In the genomic region with DNA sequence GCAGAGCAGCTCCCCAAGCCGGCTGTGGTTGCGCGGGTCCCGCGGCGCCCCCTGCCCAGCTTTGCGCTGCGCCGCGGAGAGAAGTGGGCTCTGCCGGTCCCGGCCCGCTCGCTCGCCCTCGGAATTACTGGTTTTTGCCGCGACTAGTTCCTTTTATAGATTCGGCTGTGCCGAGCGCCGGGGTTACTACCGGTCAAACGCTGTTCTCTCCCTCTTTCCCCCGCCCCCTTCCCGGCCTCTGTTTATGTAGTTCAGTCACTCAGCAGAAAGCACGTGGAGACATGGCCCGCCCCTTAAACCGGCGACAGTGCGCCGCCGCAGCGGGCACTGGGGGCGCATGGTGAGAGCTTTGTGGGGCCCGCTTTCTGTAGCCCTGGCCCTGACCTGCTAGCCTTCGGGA, we compare ENCODE assay signal across 8 mouse cellular contexts. TPM values are rescaled to one million over a fixed set of nuclear protein-coding genes. Genes with fewer than 3 reads are reported as not detected.
DNase-seq lines count a peak whose midpoint lies in the region; ATAC-seq and TF ChIP-seq lines count a peak whose summit lies in the region.

A gene (minus strand): TSS at position 129 of the 400 bp plus-strand sequence.

- peak; percentile 93 to 96 for DNase-seq in B cell, adult 2 months
- DNase-seq in midbrain, postnatal 0 days (ENCODE audit: low spot score): peak; percentile 95
- peak; percentile 44 to 92 for DNase-seq in spleen, postnatal 10 days (ENCODE audit: low spot score in 2 of 2)

- H3K27ac ChIP-seq in bone marrow, adult 2 months (ENCODE audit: control insufficient read depth, insufficient read depth, low read depth, low read length, poor library complexity): peak within 1 kb of the TSS; percentile 41; the same call in 1 of the 2 replicates
- peak within 1 kb of the TSS; percentile 81 for H3K27ac ChIP-seq in embryonic facial prominence, embryonic 15.5 days (replicated peaks)
- H3K27ac ChIP-seq in heart, embryonic 11.5 days (ENCODE audit: low read depth, low read length): no peak within 1 kb of the TSS
- H3K27ac ChIP-seq in kidney, embryonic 15.5 days: peak within 1 kb of the TSS; percentile 7; the same call in 1 of the 2 replicates
- H3K27ac ChIP-seq in limb, embryonic 15.5 days: peak within 1 kb of the TSS; percentile 87
- peak within 1 kb of the TSS; percentile 73 for H3K27ac ChIP-seq in midbrain, postnatal 0 days (ENCODE audit: low read depth, low read length)

- TF ChIP-seq POLR2A in bone marrow, adult 2 months (IDR thresholded peaks at IDR 0.05; ENCODE audit: borderline replicate concordance, control insufficient read depth, low read depth, low read length): 0 out of 2 replicates have a peak, but pooled peaks have one; percentile 13

- no peaks in the 10 kb centered on the region for H3K36me3 ChIP-seq in embryonic facial prominence, embryonic 15.5 days
- no peaks in the 10 kb centered on the region for H3K36me3 ChIP-seq in heart, embryonic 11.5 days (ENCODE audit: control insufficient read depth, insufficient read depth, low read length)
- H3K36me3 ChIP-seq in kidney, embryonic 15.5 days: no peaks in the 10 kb centered on the region
- no peaks in the 10 kb centered on the region for H3K36me3 ChIP-seq in limb, embryonic 15.5 days
- H3K36me3 ChIP-seq in midbrain, postnatal 0 days (ENCODE audit: insufficient read depth, low read length): no peaks in the 10 kb centered on the region

- H3K4me2 ChIP-seq in embryonic facial prominence, embryonic 15.5 days (replicated peaks): peak within 1 kb of the TSS; percentile 87
- peak within 1 kb of the TSS; percentile 90 for H3K4me2 ChIP-seq in heart, embryonic 11.5 days
- H3K4me2 ChIP-seq in kidney, embryonic 15.5 days: peak within 1 kb of the TSS; percentile 92
- H3K4me2 ChIP-seq in limb, embryonic 15.5 days: peak within 1 kb of the TSS; percentile 81
- H3K4me2 ChIP-seq in midbrain, postnatal 0 days (ENCODE audit: low read depth, low read length, poor library complexity, severe bottlenecking): peak within 1 kb of the TSS; percentile 95

- no peak for TF ChIP-seq CTCF in bone marrow, adult 2 months (IDR thresholded peaks at IDR 0.05; ENCODE audit: control insufficient read depth, insufficient read depth, low read length)
- peak; percentile 34 for TF ChIP-seq CTCF in midbrain, postnatal 0 days (IDR thresholded peaks at IDR 0.05)

- under 1% methylated on average over 37 of the region's 37 CpGs for WGBS in bone marrow, adult 2 months
- WGBS in embryonic facial prominence, embryonic 15.5 days: under 1% methylated on average over 37 of the region's 37 CpGs
- whole genome bisulfite sequencing in heart, embryonic 11.5 days (ENCODE audit: insufficient replicate concordance): under 1% methylated on average over 37 of the region's 37 CpGs
- WGBS in kidney, embryonic 15.5 days: under 1% methylated on average over 37 of the region's 37 CpGs
- under 1% methylated on average over 36 of the region's 37 CpGs for WGBS in limb, embryonic 15.5 days
- WGBS in midbrain, postnatal 0 days: 0% methylated on average over 37 of the region's 37 CpGs

- H3K27me3 ChIP-seq in embryonic facial prominence, embryonic 15.5 days: no peaks in the 10 kb centered on the region
- no peaks in the 10 kb centered on the region for H3K27me3 ChIP-seq in heart, embryonic 11.5 days (ENCODE audit: control insufficient read depth, insufficient read depth, low read length)
- no peaks in the 10 kb centered on the region for H3K27me3 ChIP-seq in kidney, embryonic 15.5 days
- H3K27me3 ChIP-seq in limb, embryonic 15.5 days: no peaks in the 10 kb centered on the region
- H3K27me3 ChIP-seq in midbrain, postnatal 0 days (ENCODE audit: insufficient read depth, low read length): no peaks in the 10 kb centered on the region

- ATAC-seq in embryonic facial prominence, embryonic 15.5 days (ENCODE audit: insufficient number of reproducible peaks, low FRiP score, low TSS enrichment, low read depth): peak; percentile 92
- ATAC-seq in heart, embryonic 11.5 days (replicated peaks; ENCODE audit: insufficient number of reproducible peaks, low FRiP score, low TSS enrichment): peak; percentile 86
- peak; percentile 97 for ATAC-seq in kidney, embryonic 15.5 days (replicated peaks; ENCODE audit: low FRiP score)
- ATAC-seq in limb, embryonic 15.5 days (ENCODE audit: insufficient number of reproducible peaks, low FRiP score, low TSS enrichment, low read depth): peak; percentile 93
- ATAC-seq in midbrain, postnatal 0 days (ENCODE audit: low FRiP score): peak; percentile 93

- no peaks in the 10 kb centered on the region for H3K9me3 ChIP-seq in embryonic facial prominence, embryonic 15.5 days (replicated peaks)
- H3K9me3 ChIP-seq in heart, embryonic 11.5 days (replicated peaks; ENCODE audit: control insufficient read depth, low read length): no peaks in the 10 kb centered on the region
- no peaks in the 10 kb centered on the region for H3K9me3 ChIP-seq in kidney, embryonic 15.5 days (replicated peaks)
- H3K9me3 ChIP-seq in limb, embryonic 15.5 days: no peaks in the 10 kb centered on the region
- H3K9me3 ChIP-seq in midbrain, postnatal 0 days (ENCODE audit: low read length): no peaks in the 10 kb centered on the region

- H3K9ac ChIP-seq in embryonic facial prominence, embryonic 15.5 days: peak within 1 kb of the TSS; percentile 53
- H3K9ac ChIP-seq in heart, embryonic 11.5 days (ENCODE audit: low read depth, low read length): peak within 1 kb of the TSS; percentile 40
- H3K9ac ChIP-seq in kidney, embryonic 15.5 days: peak within 1 kb of the TSS; percentile 42
- H3K9ac ChIP-seq in limb, embryonic 15.5 days: peak within 1 kb of the TSS; percentile 48
- peak within 1 kb of the TSS; percentile 60 for H3K9ac ChIP-seq in midbrain, postnatal 0 days (replicated peaks; ENCODE audit: low read length, poor library complexity, severe bottlenecking)

- no peaks in the 10 kb centered on the region; the same call in 1 of the 2 replicates for H3K4me1 ChIP-seq in bone marrow, adult 2 months (ENCODE audit: control insufficient read depth, insufficient read depth, low read length)
- H3K4me1 ChIP-seq in embryonic facial prominence, embryonic 15.5 days: peaks cover 7% of the 10 kb centered on the region; the same call in 1 of the 2 replicates
- peaks cover 3% of the 10 kb centered on the region; the same call in 1 of the 2 replicates for H3K4me1 ChIP-seq in heart, embryonic 11.5 days (ENCODE audit: control insufficient read depth, insufficient read depth, low read length)
- peaks cover 13% of the 10 kb centered on the region for H3K4me1 ChIP-seq in kidney, embryonic 15.5 days
- peaks cover 16% of the 10 kb centered on the region for H3K4me1 ChIP-seq in limb, embryonic 15.5 days
- peaks cover 8% of the 10 kb centered on the region; the same call in 1 of the 2 replicates for H3K4me1 ChIP-seq in midbrain, postnatal 0 days (ENCODE audit: insufficient read depth, low read length)

- H3K4me3 ChIP-seq in bone marrow, adult 2 months (replicated peaks; ENCODE audit: control insufficient read depth, low read depth, low read length): peak within 1 kb of the TSS; percentile 49
- H3K4me3 ChIP-seq in embryonic facial prominence, embryonic 15.5 days (replicated peaks): peak within 1 kb of the TSS; percentile 73
- H3K4me3 ChIP-seq in heart, embryonic 11.5 days (ENCODE audit: low read depth, low read length): peak within 1 kb of the TSS; percentile 69
- H3K4me3 ChIP-seq in kidney, embryonic 15.5 days (replicated peaks): peak within 1 kb of the TSS; percentile 62
- peak within 1 kb of the TSS; percentile 75 for H3K4me3 ChIP-seq in limb, embryonic 15.5 days
- H3K4me3 ChIP-seq in midbrain, postnatal 0 days (ENCODE audit: low read depth, low read length): peak within 1 kb of the TSS; percentile 64

RNA-seq across cellular contexts. Expression of the gene that starts here (rescaled TPM):
- polyA plus RNA-seq in bone marrow, adult 2 months (2011; ENCODE audit: insufficient read depth, insufficient read length, low replicate concordance, missing spikeins): 3.4 and 4.9 TPM in 2 replicates
- 8.2 and 9.2 TPM in 2 replicates for polyA plus RNA-seq in embryonic facial prominence, embryonic 15.5 days (2015; fragmentation: Nextera tagmentation; extraction: Ambion mirVana)
- 2.5 and 2.8 TPM in 2 replicates for polyA plus RNA-seq in heart, embryonic 11.5 days (2014; fragmentation: Nextera tagmentation; extraction: Ambion mirVana)
- polyA plus RNA-seq in kidney, embryonic 15.5 days (2015; fragmentation: Nextera tagmentation; extraction: Ambion mirVana): 3.8 and 4.4 TPM in 2 replicates
- polyA plus RNA-seq in limb, embryonic 15.5 days (2015; fragmentation: Nextera tagmentation; extraction: Ambion mirVana): 6.7 and 8.3 TPM in 2 replicates
- total RNA-seq in midbrain, postnatal 0 days (2014; rRNA removed): 49.2 and 63.5 TPM in 2 replicates
- 8.0 and 8.6 TPM in 2 replicates for polyA plus RNA-seq in midbrain, postnatal 0 days (2015; fragmentation: Nextera tagmentation; extraction: Ambion mirVana)
